Mouse (Mus musculus): ENCODE data around the gene Oxtr. TPM values are rescaled to one million over a fixed set of nuclear protein-coding genes. Genes with fewer than 3 reads are reported as not detected.

Oxtr gene
- polyA plus RNA-seq, 1 experiment from 2014 or later, result 0.12 TPM

Other genes starting within 250 kb of the Oxtr start
- gene Lmcd1, start 216.2 kb downstream of the Oxtr start, polyA plus RNA-seq (2015; fragmentation: Nextera tagmentation; extraction: Ambion mirVana), result 15.0 and 15.6 TPM in 2 replicates
- gene Ssu2, start 101.9 kb downstream of the Oxtr start, polyA plus RNA-seq (2015; fragmentation: Nextera tagmentation; extraction: Ambion mirVana), result 2.7 and 3.0 TPM in 2 replicates
- gene Cav3, start 30.4 kb downstream of the Oxtr start, polyA plus RNA-seq (2015; fragmentation: Nextera tagmentation; extraction: Ambion mirVana), result 0.90 and 1.3 TPM in 2 replicates
- 31.1 and 34.9 TPM in 2 replicates for gene Rad18, start 206.7 kb upstream of the Oxtr start, polyA plus RNA-seq (2015; fragmentation: Nextera tagmentation; extraction: Ambion mirVana)